Mouse (Mus musculus): ENCODE data around the gene Gm29094. TPM values are rescaled to one million over a fixed set of nuclear protein-coding genes. Genes with fewer than 3 reads are reported as not detected.
"Not testable (repeated sequence)": the region's sequence is repeated elsewhere in the genome, so short reads cannot be mapped to it uniquely, and the experiment has no call there.

Gm29094 gene
- polyA plus RNA-seq, 1 experiment from 2014 or later: 0.61 TPM

GRCm38 (mm10) chr9:89212428-89212827 lies 13.2 kb downstream of the Gm29094 start:
- not testable (repeated sequence) for H3K36me3 ChIP-seq; H3K9ac ChIP-seq (replicated peaks); H3K27ac ChIP-seq (replicated peaks); H3K4me3 ChIP-seq (replicated peaks); H3K27me3 ChIP-seq (replicated peaks); H3K4me2 ChIP-seq; H3K4me1 ChIP-seq; ATAC-seq (ENCODE audit: low FRiP score); H3K9me3 ChIP-seq (replicated peaks)
- WGBS: 46% methylated on average over 1 of the region's 1 CpGs

GRCm38 (mm10) chr9:89218174-89218573 lies 19.0 kb downstream of the Gm29094 start:
- H3K4me3 ChIP-seq (replicated peaks); H3K36me3 ChIP-seq; H3K4me1 ChIP-seq; H3K27ac ChIP-seq (replicated peaks); ATAC-seq (ENCODE audit: low FRiP score); H3K4me2 ChIP-seq; H3K9ac ChIP-seq (replicated peaks); H3K27me3 ChIP-seq (replicated peaks); H3K9me3 ChIP-seq (replicated peaks): not testable (repeated sequence)
- 91% methylated on average over 4 of the region's 4 CpGs for WGBS

GRCm38 (mm10) chr9:89219668-89220067 lies 20.5 kb downstream of the Gm29094 start:
- not testable (repeated sequence) for H3K36me3 ChIP-seq; H3K9ac ChIP-seq (replicated peaks); H3K4me1 ChIP-seq; H3K27me3 ChIP-seq (replicated peaks); H3K4me3 ChIP-seq (replicated peaks); ATAC-seq (ENCODE audit: low FRiP score); H3K27ac ChIP-seq (replicated peaks); H3K9me3 ChIP-seq (replicated peaks); H3K4me2 ChIP-seq
- 96% methylated on average over 3 of the region's 4 CpGs for WGBS

DNA sequence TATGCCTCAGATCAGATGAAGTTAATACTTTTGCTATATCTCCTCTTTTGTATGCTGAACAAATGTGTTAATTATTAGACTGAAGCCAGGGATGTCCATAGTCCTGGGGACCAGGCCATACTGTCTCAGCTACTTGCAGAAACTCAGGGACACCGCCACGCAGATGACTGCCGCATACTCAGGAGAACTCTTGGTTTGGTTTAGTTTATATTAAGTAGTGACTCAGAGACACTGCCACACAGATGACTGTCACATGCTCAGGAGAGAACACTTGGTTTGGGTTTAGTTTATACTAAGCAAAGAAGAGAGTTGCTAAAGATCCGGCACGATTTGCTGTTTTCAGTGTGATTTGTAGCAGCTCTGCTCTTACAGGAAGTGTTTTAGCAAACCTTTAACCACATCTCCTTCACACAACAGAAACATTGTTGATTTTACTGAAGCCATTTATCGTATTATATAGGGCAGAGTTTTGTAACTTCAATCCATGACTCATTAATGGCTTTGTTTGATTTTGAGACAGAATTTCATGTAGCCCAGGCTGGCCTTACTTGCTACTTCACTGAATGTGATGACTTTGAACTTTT lies 21.6 kb downstream of the Gm29094 start:
- not testable (repeated sequence) for H3K27me3 ChIP-seq (replicated peaks); H3K9ac ChIP-seq (replicated peaks); H3K4me2 ChIP-seq; H3K36me3 ChIP-seq; H3K4me3 ChIP-seq (replicated peaks); H3K9me3 ChIP-seq (replicated peaks); H3K4me1 ChIP-seq; ATAC-seq (ENCODE audit: low FRiP score); H3K27ac ChIP-seq (replicated peaks)
- 93% methylated on average over 6 of the region's 6 CpGs for WGBS

GRCm38 (mm10) chr9:89226071-89226470 lies 26.9 kb downstream of the Gm29094 start:
- no peaks in the 10 kb centered on the region for H3K9me3 ChIP-seq (replicated peaks)
- H3K27ac ChIP-seq (replicated peaks): no peak overlapping the region
- WGBS: 50% methylated on average over 4 of the region's 4 CpGs
- no peaks in the 10 kb centered on the region for H3K36me3 ChIP-seq
- H3K27me3 ChIP-seq (replicated peaks): no peaks in the 10 kb centered on the region
- no peak overlapping the region for H3K4me2 ChIP-seq
- no peaks in the 10 kb centered on the region for H3K4me1 ChIP-seq
- H3K4me3 ChIP-seq (replicated peaks): no peak overlapping the region
- no peak overlapping the region for H3K9ac ChIP-seq (replicated peaks)
- ATAC-seq (ENCODE audit: low FRiP score): peak; percentile 83

DNA sequence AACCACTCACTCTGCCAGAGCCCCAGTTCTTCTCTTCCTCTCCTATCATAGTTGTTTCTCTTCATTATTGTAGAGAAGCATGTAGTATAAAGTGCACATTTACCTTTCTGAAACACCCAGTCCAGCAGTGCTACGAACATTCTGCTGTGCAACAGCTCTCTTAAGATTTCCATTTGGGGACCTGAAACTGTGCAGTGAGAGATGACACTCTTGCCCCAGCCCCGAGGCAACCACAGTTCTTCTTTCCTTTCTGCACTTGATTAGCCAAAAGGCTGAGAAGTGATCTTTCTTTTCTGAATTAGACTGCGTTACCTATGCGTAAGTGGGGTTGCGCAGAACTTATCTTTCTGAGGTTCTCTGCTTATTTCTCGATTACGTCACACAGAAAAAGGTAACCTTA lies 28.9 kb downstream of the Gm29094 start:
- H3K4me2 ChIP-seq: no peak overlapping the region
- WGBS: 93% methylated on average over 7 of the region's 7 CpGs
- H3K4me1 ChIP-seq: no peaks in the 10 kb centered on the region
- no peak overlapping the region for H3K4me3 ChIP-seq (replicated peaks)
- H3K9ac ChIP-seq (replicated peaks): no peak overlapping the region
- H3K27ac ChIP-seq (replicated peaks): no peak overlapping the region
- no peaks in the 10 kb centered on the region for H3K27me3 ChIP-seq (replicated peaks)
- no peaks in the 10 kb centered on the region for H3K36me3 ChIP-seq
- H3K9me3 ChIP-seq (replicated peaks): no peaks in the 10 kb centered on the region
- ATAC-seq (ENCODE audit: low FRiP score): no peak

DNA sequence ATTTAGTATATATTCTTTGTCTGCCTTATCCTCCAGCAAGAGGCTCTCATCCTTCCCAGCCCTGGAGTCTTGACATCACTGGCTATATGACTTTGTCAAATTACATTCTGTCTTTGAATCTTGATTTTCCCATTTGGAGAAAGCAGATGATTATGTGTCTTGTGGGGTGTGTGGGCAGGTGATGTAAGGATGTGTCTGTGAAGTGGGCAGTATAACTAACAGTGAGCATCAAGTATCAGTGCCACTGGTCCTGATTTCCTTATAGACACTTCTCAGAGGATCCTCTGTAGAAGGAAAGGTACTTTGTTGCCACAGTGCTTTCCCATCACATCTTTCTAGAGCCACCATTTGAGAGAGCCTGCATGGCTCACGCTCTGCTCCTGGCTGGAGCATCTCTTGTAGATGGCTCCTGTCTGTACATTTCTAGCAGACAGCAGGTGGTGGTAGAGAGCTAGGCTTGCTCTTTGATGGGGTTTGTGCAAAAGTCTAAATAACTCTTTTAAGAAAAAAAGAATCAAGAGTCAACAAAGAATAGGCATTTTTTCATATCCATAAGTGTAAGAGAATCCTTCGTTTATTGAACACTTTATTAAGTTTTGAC lies 31.8 kb downstream of the Gm29094 start:
- not testable (repeated sequence) for H3K4me2 ChIP-seq; H3K27me3 ChIP-seq (replicated peaks); H3K4me1 ChIP-seq; H3K27ac ChIP-seq (replicated peaks); H3K9ac ChIP-seq (replicated peaks); H3K9me3 ChIP-seq (replicated peaks); H3K4me3 ChIP-seq (replicated peaks); H3K36me3 ChIP-seq
- ATAC-seq (ENCODE audit: low FRiP score): peak; percentile 87
- WGBS: 60% methylated on average over 2 of the region's 2 CpGs

- not testable (repeated sequence) for H3K36me3 ChIP-seq; ATAC-seq (ENCODE audit: low FRiP score); H3K9me3 ChIP-seq (replicated peaks); H3K27me3 ChIP-seq (replicated peaks); H3K4me2 ChIP-seq; H3K4me1 ChIP-seq; H3K27ac ChIP-seq (replicated peaks); H3K9ac ChIP-seq (replicated peaks); H3K4me3 ChIP-seq (replicated peaks)
- 86% methylated on average over 4 of the region's 4 CpGs for WGBS
Measured at GRCm38 (mm10) chr9:89237131-89237530, 38.0 kb downstream of the Gm29094 start.

- not testable (repeated sequence) for H3K9me3 ChIP-seq (replicated peaks); H3K36me3 ChIP-seq; H3K27me3 ChIP-seq (replicated peaks); H3K4me2 ChIP-seq; H3K9ac ChIP-seq (replicated peaks); H3K27ac ChIP-seq (replicated peaks); H3K4me3 ChIP-seq (replicated peaks); ATAC-seq (ENCODE audit: low FRiP score); H3K4me1 ChIP-seq
- 82% methylated on average over 4 of the region's 5 CpGs for WGBS
Measured at GRCm38 (mm10) chr9:89238976-89239505, 39.9 kb downstream of the Gm29094 start.

DNA sequence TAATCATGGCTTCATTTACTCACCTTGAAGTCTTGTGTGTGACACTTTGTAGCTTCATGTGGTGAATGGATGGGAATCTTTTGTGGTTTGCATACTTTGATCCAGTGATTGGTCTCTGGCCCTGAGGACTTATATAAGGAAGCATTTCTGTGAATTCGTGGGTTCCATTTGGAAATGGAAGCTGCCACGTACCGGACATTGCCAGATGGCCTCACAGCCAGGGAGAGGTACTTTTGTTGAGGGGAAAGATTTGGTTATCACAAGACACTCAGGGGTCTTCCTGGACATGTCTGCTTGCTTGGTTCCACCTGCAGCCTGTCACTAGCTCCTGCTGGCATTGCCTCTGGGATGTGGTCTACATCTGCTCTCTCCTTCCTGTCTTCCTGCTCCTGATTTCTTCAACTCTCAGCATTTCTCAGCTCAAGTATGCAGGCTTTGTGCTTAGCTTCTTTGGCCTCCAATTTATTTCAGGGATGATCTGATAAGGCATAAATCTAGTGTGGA lies 41.4 kb downstream of the Gm29094 start:
- H3K27me3 ChIP-seq (replicated peaks); H3K36me3 ChIP-seq; H3K4me1 ChIP-seq; H3K9me3 ChIP-seq (replicated peaks); H3K4me3 ChIP-seq (replicated peaks); H3K9ac ChIP-seq (replicated peaks); ATAC-seq (ENCODE audit: low FRiP score); H3K27ac ChIP-seq (replicated peaks); H3K4me2 ChIP-seq: not testable (repeated sequence)
- WGBS: 85% methylated on average over 3 of the region's 3 CpGs

DNA sequence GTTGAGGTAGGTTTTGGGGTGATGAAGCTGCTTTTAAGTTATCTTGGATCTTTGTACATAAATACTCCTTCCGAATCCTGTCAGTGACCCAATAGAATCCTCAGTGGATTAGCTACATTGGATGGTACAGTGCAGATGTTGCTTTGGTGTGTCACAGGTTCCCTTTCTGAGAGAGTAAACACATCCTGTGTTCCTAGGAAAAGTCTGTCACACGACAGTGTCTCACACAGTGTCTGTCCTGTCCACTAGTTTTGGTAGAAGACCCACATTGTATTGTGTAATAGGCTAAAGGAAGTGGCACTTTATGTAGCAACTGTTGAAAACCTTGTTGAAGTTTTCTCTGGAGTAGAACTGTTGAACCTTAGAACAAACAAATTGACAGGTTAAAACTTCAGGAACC lies 54.2 kb downstream of the Gm29094 start:
- Histone ChIP-seq H3K27me3 (replicated peaks) (no peaks in the 10 kb centered on the region), H3K36me3 (no peaks in the 10 kb centered on the region), H3K4me1 (no peaks in the 10 kb centered on the region), H3K4me2 (no peak overlapping the region), H3K27ac (replicated peaks) (no peak overlapping the region), H3K4me3 (replicated peaks) (no peak overlapping the region), H3K9ac (replicated peaks) (no peak overlapping the region), H3K9me3 (replicated peaks) (no peaks in the 10 kb centered on the region)
- WGBS: 90% methylated on average over 2 of the region's 2 CpGs
- ATAC-seq (ENCODE audit: low FRiP score): no peak

DNA sequence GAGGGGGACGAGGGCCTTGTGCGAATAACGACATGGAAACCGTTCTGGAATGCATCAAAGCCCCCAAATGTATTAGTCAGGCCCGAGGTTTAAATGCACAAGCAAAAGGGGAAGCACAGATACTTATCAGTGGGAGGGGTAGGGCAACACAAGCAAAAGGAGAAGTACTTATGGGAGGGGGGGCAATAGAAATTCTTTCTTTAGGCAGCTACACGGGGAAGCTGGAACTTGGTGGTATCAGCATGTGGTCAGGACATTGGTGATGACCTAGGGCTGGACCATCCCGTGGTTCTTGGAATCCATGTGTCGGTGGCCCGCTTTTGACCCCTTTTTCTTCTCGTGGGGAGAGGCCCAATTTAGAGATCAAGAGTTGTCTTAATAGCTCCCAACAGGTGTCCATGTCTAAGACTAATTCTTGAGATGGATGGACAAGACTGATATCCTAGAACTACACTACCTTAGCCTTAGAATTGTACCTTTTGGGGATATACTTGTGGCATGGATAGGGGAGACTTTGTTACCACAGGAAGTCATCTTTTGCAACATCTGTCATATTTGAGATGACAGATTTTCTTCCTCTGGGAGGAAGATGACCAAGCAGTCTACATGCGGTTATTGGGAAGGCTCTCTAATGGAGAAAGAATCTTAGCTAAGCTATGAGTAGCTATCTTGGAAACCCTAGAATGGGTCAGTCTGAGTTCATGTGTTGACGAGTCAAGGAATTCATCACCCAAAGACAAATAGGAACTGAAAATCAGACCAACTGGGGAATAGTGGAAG lies 57.6 kb downstream of the Gm29094 start:
- ATAC-seq (ENCODE audit: low FRiP score): no peak
- H3K4me1 ChIP-seq: no peaks in the 10 kb centered on the region
- no peak overlapping the region for H3K4me2 ChIP-seq
- no peak overlapping the region for H3K27ac ChIP-seq (replicated peaks)
- 88% methylated on average over 12 of the region's 12 CpGs for WGBS
- no peaks in the 10 kb centered on the region for H3K27me3 ChIP-seq (replicated peaks)
- no peak overlapping the region for H3K4me3 ChIP-seq (replicated peaks)
- H3K9ac ChIP-seq (replicated peaks): no peak overlapping the region
- H3K9me3 ChIP-seq (replicated peaks): no peaks in the 10 kb centered on the region
- H3K36me3 ChIP-seq: no peaks in the 10 kb centered on the region
